Mouse (Mus musculus): Measurements from ENCODE around the gene Lrrc42. TPM values are rescaled to one million over a fixed set of nuclear protein-coding genes. Genes with fewer than 3 reads are reported as not detected.

Gene Lrrc42
- 15.0 and 15.9 TPM in 2 replicates for polyA plus RNA-seq (2015; fragmentation: Nextera tagmentation; extraction: Ambion mirVana)

DNA sequence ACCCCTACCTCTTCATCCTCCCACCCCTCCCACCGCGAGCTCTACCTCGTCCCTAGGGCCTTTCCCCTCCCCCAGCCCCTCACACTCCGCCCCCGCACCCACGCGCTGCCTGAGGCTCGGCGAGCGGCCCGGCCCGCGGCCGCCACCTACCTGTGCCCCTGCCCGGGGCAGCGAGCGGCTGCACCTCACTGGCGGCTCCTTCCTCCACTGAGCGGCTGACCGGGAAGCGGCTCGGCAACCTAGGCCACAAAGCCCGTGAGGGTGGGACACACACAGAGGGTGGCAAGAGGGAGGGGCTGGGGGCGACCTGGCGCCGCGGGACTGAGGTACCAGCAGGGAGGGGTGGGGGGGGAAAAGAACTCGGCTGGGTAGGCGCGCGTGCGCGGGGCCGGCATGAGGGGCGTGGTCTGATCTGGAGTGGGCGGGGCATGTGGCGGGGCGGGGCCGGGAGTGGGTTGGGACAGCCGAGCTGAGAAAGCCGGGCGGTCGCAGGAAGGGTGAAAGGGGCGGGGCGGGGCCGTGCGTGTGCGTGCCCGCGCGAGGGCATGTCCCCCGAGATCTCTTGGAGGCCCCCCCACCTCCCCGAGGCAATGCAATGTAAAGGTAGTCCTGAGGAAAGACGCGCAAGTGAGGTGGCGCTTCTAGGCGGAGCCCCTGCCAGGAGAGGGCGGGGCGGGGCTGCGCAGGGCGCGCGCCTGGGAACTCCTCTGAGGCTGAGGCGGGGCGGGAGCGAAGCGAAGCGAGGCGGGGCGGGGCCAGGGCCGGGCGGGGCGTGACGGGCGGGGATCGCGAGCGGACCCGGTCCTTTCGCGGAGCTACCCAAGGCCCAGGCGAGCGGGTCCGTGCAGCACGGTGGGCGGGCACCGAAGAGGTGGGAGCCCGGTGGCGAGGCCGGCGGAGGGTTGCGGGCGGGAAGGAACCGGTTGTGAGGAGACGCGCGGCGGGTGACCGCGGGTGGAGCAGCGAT lies at the start of gene Lrrc42, which contains the start of gene Hspb11:
TSS of gene Lrrc42 (minus strand) at position 408 of the 967 bp plus-strand sequence.
TSS of gene Hspb11 (plus strand) at position 469 of the 967 bp plus-strand sequence.
- TF ChIP-seq EP300 (IDR thresholded peaks at IDR 0.05; ENCODE audit: low read depth) (no peak), CTCF (IDR thresholded peaks at IDR 0.05; ENCODE audit: low read depth) (peak; percentile 57)
- under 1% methylated on average over 91 of the region's 101 CpGs for WGBS (ENCODE audit: insufficient replicate concordance)
- peak; percentile 98 for DNase-seq
- Histone ChIP-seq H3K4me3 (ENCODE audit: low read depth, low read length) (peak within 1 kb of the TSS; percentile 62), H3K27me3 (ENCODE audit: insufficient read depth, low read length) (no peaks in the 10 kb centered on the region), H3K9ac (replicated peaks) (peak within 1 kb of the TSS; percentile 83), H3K4me2 (ENCODE audit: low read depth, low read length) (peak within 1 kb of the TSS; percentile 92), H3K27ac (ENCODE audit: low read depth) (peak within 1 kb of the TSS; percentile 66), H3K36me3 (replicated peaks; ENCODE audit: insufficient read depth, low read length) (no peaks in the 10 kb centered on the region), H3K9me3 (ENCODE audit: low read length) (no peaks in the 10 kb centered on the region), H3K4me1 (ENCODE audit: insufficient read depth) (peaks cover 10% of the 10 kb centered on the region; the same call in 1 of the 2 replicates)
- peak; percentile 94 for ATAC-seq

- H3K4me3 ChIP-seq (ENCODE audit: low read depth, low read length), result no peak overlapping the region
- WGBS (ENCODE audit: insufficient replicate concordance), result 45% methylated on average over 4 of the region's 4 CpGs
- DNase-seq (peak; percentile 81), ATAC-seq (peak; percentile 94)
- H3K4me2 ChIP-seq (ENCODE audit: low read depth, low read length), result no peak overlapping the region
- no peaks in the 10 kb centered on the region for H3K27me3 ChIP-seq (ENCODE audit: insufficient read depth, low read length)
- TF ChIP-seq CTCF (IDR thresholded peaks at IDR 0.05; ENCODE audit: low read depth) (no peak), EP300 (IDR thresholded peaks at IDR 0.05; ENCODE audit: low read depth) (peak; percentile 50)
- H3K4me1 ChIP-seq (ENCODE audit: insufficient read depth), result peaks cover 12% of the 10 kb centered on the region
- H3K27ac ChIP-seq (ENCODE audit: low read depth), result peak overlapping the region; percentile 82
- H3K36me3 ChIP-seq (replicated peaks; ENCODE audit: insufficient read depth, low read length), result no peaks in the 10 kb centered on the region
- no peak overlapping the region for H3K9ac ChIP-seq (replicated peaks)
- H3K9me3 ChIP-seq (ENCODE audit: low read length), result no peaks in the 10 kb centered on the region
Observed at GRCm38 (mm10) chr4:107302832-107303231, 49.5 kb upstream of the Lrrc42 start.

GRCm38 (mm10) chr4:107302221-107302620 lies 48.9 kb upstream of the Lrrc42 start:
- peaks cover 12% of the 10 kb centered on the region for H3K4me1 ChIP-seq (ENCODE audit: insufficient read depth)
- no peak for TF ChIP-seq EP300 (IDR thresholded peaks at IDR 0.05; ENCODE audit: low read depth)
- no peak for TF ChIP-seq CTCF (IDR thresholded peaks at IDR 0.05; ENCODE audit: low read depth)
- H3K4me2 ChIP-seq (ENCODE audit: low read depth, low read length), result no peak overlapping the region
- H3K27me3 ChIP-seq (ENCODE audit: insufficient read depth, low read length), result no peaks in the 10 kb centered on the region
- peak overlapping the region; percentile 82 for H3K27ac ChIP-seq (ENCODE audit: low read depth)
- ATAC-seq (no peak), DNase-seq (no peak)
- H3K4me3 ChIP-seq (ENCODE audit: low read depth, low read length), result no peak overlapping the region
- H3K36me3 ChIP-seq (replicated peaks; ENCODE audit: insufficient read depth, low read length), result no peaks in the 10 kb centered on the region
- no peak overlapping the region for H3K9ac ChIP-seq (replicated peaks)
- 72% methylated on average over 9 of the region's 9 CpGs for WGBS (ENCODE audit: insufficient replicate concordance)
- H3K9me3 ChIP-seq (ENCODE audit: low read length), result no peaks in the 10 kb centered on the region

DNA sequence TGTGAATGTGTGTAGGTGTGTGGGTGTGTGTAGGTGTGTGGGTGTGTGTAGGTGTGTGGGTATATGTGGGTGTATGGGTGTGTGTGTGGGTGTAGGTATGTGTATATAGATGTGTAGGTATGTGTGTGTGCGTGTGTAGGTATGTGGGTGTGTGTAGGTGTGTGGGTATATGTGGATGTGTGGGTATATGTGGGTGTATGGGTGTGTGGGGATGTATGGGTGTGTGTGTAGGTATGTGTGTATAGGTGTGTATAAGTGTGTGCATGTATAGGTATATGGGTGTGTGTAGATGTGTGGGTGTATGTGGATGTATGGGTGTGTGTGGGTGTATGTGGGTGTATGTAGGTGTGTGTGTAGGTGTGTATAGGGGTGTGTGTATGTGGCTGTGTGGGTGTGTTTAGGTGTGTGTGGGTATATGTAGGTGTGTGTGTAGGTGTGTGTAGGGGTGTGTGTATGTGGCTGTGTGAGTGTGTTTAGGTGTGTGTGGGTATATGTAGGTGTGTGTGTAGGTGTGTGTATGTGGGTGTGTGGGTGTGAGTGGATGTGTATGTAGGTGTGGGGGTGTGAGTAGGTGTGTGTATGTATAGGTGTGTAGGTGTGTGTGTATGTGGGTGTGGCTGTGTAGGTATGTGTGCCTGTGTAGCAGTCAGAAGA lies 47.7 kb upstream of the Lrrc42 start:
- ATAC-seq (no peak), DNase-seq (no peak)
- Histone ChIP-seq H3K9ac (replicated peaks) (no peak overlapping the region), H3K4me1 (ENCODE audit: insufficient read depth) (peaks cover 12% of the 10 kb centered on the region), H3K4me3 (ENCODE audit: low read depth, low read length) (no peak overlapping the region), H3K27ac (ENCODE audit: low read depth) (no peak overlapping the region), H3K27me3 (ENCODE audit: insufficient read depth, low read length) (no peaks in the 10 kb centered on the region), H3K36me3 (replicated peaks; ENCODE audit: insufficient read depth, low read length) (no peaks in the 10 kb centered on the region), H3K9me3 (ENCODE audit: low read length) (no peaks in the 10 kb centered on the region), H3K4me2 (ENCODE audit: low read depth, low read length) (no peak overlapping the region)
- TF ChIP-seq EP300 (IDR thresholded peaks at IDR 0.05; ENCODE audit: low read depth) (no peak), CTCF (IDR thresholded peaks at IDR 0.05; ENCODE audit: low read depth) (no peak)
- WGBS (ENCODE audit: insufficient replicate concordance), result 96% methylated on average over 1 of the region's 1 CpGs

- Histone ChIP-seq H3K9me3 (ENCODE audit: low read length) (no peaks in the 10 kb centered on the region), H3K9ac (replicated peaks) (no peak overlapping the region), H3K4me2 (ENCODE audit: low read depth, low read length) (no peak overlapping the region), H3K4me3 (ENCODE audit: low read depth, low read length) (no peak overlapping the region), H3K36me3 (replicated peaks; ENCODE audit: insufficient read depth, low read length) (no peaks in the 10 kb centered on the region), H3K27ac (ENCODE audit: low read depth) (no peak overlapping the region), H3K4me1 (ENCODE audit: insufficient read depth) (peaks cover 12% of the 10 kb centered on the region), H3K27me3 (ENCODE audit: insufficient read depth, low read length) (no peaks in the 10 kb centered on the region)
- ATAC-seq (no peak), DNase-seq (no peak)
- TF ChIP-seq EP300 (IDR thresholded peaks at IDR 0.05; ENCODE audit: low read depth) (no peak), CTCF (IDR thresholded peaks at IDR 0.05; ENCODE audit: low read depth) (no peak)
- WGBS (ENCODE audit: insufficient replicate concordance), result 46% methylated on average over 4 of the region's 4 CpGs
Observed at GRCm38 (mm10) chr4:107300371-107300770, 47.0 kb upstream of the Lrrc42 start.

GRCm38 (mm10) chr4:107299779-107300340 lies 46.5 kb upstream of the Lrrc42 start:
- no peak overlapping the region for H3K4me2 ChIP-seq (ENCODE audit: low read depth, low read length)
- H3K4me1 ChIP-seq (ENCODE audit: insufficient read depth), result peaks cover 12% of the 10 kb centered on the region
- no peaks in the 10 kb centered on the region for H3K36me3 ChIP-seq (replicated peaks; ENCODE audit: insufficient read depth, low read length)
- ATAC-seq (no peak), DNase-seq (no peak)
- no peak overlapping the region for H3K27ac ChIP-seq (ENCODE audit: low read depth)
- H3K9me3 ChIP-seq (ENCODE audit: low read length), result no peaks in the 10 kb centered on the region
- no peaks in the 10 kb centered on the region for H3K27me3 ChIP-seq (ENCODE audit: insufficient read depth, low read length)
- no peak overlapping the region for H3K9ac ChIP-seq (replicated peaks)
- no peak overlapping the region for H3K4me3 ChIP-seq (ENCODE audit: low read depth, low read length)
- no peak for TF ChIP-seq EP300 (IDR thresholded peaks at IDR 0.05; ENCODE audit: low read depth)
- no peak for TF ChIP-seq CTCF (IDR thresholded peaks at IDR 0.05; ENCODE audit: low read depth)
- WGBS (ENCODE audit: insufficient replicate concordance), result 75% methylated on average over 7 of the region's 7 CpGs
